Mouse (Mus musculus): ENCODE data around the gene Rnf130. TPM values are rescaled to one million over a fixed set of nuclear protein-coding genes. Genes with fewer than 3 reads are reported as not detected.

The Rnf130 gene
- polyA plus RNA-seq, 1 experiment from 2014 or later: 77.5 TPM

DNA sequence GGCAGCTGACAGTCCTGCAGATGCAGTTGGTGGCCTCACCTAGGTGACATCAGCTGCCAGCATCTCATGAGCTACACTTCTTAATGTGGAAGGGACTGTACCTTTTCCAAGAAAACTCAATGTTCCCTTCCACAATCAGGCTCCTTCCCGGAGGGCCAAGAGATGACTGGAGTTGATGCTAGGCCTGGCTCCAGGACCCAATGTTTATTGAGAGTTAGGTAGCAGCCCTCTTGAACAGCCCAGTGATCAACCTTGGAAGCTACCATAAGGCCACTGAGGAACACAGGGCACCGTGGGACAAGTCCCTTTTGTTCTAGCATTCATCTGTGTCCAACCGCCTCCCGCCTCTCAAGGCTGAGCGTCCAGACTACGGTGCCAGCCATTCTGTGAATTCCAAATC lies 107.1 kb downstream of the Rnf130 start:
- WGBS: 76% methylated on average over 6 of the region's 6 CpGs

DNA sequence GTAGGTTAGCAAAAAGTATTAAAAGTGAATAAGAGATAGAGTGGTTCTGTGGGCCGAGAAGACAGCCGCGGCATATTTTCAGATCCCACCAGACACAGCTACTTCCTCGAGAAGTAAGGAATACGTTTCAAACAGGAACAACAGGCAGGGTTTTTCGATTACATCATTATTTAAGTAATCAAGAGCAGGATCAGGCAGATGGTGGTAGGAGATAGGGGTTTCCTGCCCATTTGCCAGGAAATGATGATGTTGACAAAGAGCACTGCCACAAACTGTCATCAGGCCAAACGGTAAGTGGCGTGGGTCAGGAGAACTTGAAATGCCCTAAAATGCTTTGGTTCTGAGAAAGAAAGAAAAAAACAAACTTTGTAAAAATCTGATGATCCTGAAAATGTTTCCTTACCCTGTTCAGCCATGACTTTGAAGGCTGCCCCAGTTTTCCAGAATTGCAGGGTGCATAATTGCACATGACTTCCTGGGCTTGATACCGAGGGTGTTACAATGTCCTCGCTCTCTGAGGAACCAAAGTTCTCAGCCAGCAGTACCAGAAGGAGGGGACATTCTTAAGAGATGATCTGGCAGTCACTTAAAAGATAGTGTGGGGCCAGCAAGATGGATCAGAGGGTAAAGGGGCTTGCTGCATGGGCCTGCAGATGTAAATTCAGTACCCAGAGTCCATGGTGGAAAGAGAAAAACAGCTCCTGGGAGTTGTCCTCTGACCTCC lies 109.2 kb downstream of the Rnf130 start:
- Histone ChIP-seq H3K4me1 (ENCODE audit: insufficient read depth, low read depth, low read length) (peaks cover 8% of the 10 kb centered on the region; the same call in 1 of the 2 replicates), H3K9ac (replicated peaks; ENCODE audit: low read depth) (no peak overlapping the region), H3K27ac (ENCODE audit: low read length) (peak overlapping the region; percentile 16; the same call in 1 of the 2 replicates), H3K9me3 (ENCODE audit: low read length) (no peaks in the 10 kb centered on the region), H3K27me3 (replicated peaks; ENCODE audit: insufficient read depth, low read length) (no peaks in the 10 kb centered on the region), H3K4me2 (replicated peaks; ENCODE audit: low read depth, low read length) (no peak overlapping the region), H3K36me3 (ENCODE audit: insufficient read depth, low read length) (peaks cover 9% of the 10 kb centered on the region; the same call in 1 of the 2 replicates), H3K4me3 (ENCODE audit: low read depth, low read length) (no peak overlapping the region)
- ATAC-seq (no peak), DNase-seq (ENCODE audit: low spot score) (peak; percentile 68)
- TF ChIP-seq CTCF (IDR thresholded peaks at IDR 0.05): no peak
- TF ChIP-seq EP300 (IDR thresholded peaks at IDR 0.05): peak; percentile 86
- 40% methylated on average over 10 of the region's 10 CpGs for WGBS

More for the DNA sequence above, 107.1 kb downstream of the Rnf130 start:
- peak overlapping the region; percentile 92 for H3K4me2 ChIP-seq (replicated peaks; ENCODE audit: low read depth, low read length)
- no peaks in the 10 kb centered on the region for H3K9me3 ChIP-seq (ENCODE audit: low read length)
- peaks cover 8% of the 10 kb centered on the region; the same call in 1 of the 2 replicates for H3K4me1 ChIP-seq (ENCODE audit: insufficient read depth, low read depth, low read length)
- no peak for ATAC-seq
- DNase-seq (ENCODE audit: low spot score): no peak
- peak overlapping the region; percentile 90 for H3K4me3 ChIP-seq (ENCODE audit: low read depth, low read length)
- no peaks in the 10 kb centered on the region for H3K27me3 ChIP-seq (replicated peaks; ENCODE audit: insufficient read depth, low read length)
- TF ChIP-seq CTCF (IDR thresholded peaks at IDR 0.05): no peak
- TF ChIP-seq EP300 (IDR thresholded peaks at IDR 0.05): no peak
- peak overlapping the region; percentile 98 for H3K9ac ChIP-seq (replicated peaks; ENCODE audit: low read depth)
- H3K27ac ChIP-seq (ENCODE audit: low read length): peak overlapping the region; percentile 82
- peaks cover 9% of the 10 kb centered on the region; the same call in 1 of the 2 replicates for H3K36me3 ChIP-seq (ENCODE audit: insufficient read depth, low read length)

DNA sequence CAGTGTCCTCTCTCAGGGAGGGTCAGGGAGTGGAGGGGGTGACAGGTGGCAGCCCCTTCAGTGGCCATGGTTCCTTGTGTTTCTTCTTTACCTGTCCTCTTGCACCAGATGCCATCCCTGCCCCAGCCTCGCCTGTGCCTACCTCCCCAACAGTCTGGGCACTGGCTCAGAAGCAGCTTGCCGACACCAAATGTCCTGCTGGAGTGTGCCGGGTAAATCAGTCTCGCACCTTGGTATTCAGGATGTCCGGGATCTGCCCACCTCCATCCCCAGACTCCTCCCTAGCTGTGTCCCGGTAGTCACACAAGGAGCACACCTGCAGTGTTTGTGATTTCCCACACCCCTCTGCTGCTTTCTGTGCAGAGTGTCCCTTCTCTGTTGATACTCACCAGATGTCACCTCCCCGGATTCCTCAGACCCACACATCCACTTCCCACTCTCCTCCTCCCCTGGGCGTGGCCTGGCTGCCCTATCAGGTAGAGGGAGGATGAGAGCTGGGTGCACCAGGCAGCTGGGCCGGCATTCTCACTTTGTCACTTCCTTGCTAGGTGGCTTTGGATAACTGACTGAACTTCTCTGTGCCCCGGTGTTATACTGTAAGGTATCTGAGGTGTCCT lies 113.2 kb downstream of the Rnf130 start:
- 0 out of 2 replicates have a peak, but pooled peaks cover 3% of the 10 kb centered on the region for H3K4me1 ChIP-seq (ENCODE audit: insufficient read depth, low read depth, low read length)
- TF ChIP-seq CTCF (IDR thresholded peaks at IDR 0.05): no peak
- no peak for TF ChIP-seq EP300 (IDR thresholded peaks at IDR 0.05)
- H3K4me2 ChIP-seq (replicated peaks; ENCODE audit: low read depth, low read length): no peak overlapping the region
- WGBS: 48% methylated on average over 10 of the region's 10 CpGs
- H3K9ac ChIP-seq (replicated peaks; ENCODE audit: low read depth): no peak overlapping the region
- H3K36me3 ChIP-seq (ENCODE audit: insufficient read depth, low read length): peaks cover 34% of the 10 kb centered on the region
- H3K27me3 ChIP-seq (replicated peaks; ENCODE audit: insufficient read depth, low read length): no peaks in the 10 kb centered on the region
- DNase-seq (ENCODE audit: low spot score) (no peak), ATAC-seq (no peak)
- H3K27ac ChIP-seq (ENCODE audit: low read length): no peak overlapping the region
- no peak overlapping the region for H3K4me3 ChIP-seq (ENCODE audit: low read depth, low read length)
- H3K9me3 ChIP-seq (ENCODE audit: low read length): no peaks in the 10 kb centered on the region

DNA sequence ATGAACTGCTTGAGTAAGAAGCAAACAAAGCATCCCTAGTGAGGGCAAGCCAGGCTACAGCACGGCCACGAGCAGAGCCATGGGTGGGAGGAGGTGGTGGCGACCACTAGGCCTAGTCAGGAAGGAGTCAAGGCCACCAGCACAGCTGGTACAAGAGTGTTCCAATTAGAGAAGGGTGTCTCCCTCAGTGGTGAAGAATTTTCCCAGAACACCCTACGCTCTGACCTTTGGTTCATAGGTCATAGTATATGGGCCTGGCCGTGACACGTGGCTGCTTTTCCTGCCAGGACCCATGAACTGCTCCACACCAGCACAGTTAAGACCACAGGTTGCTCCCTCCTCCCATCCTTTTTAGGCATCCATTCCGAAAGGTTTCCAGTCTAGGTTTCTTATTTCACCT lies 114.4 kb downstream of the Rnf130 start:
- 76% methylated on average over 7 of the region's 7 CpGs for WGBS
- Histone ChIP-seq H3K9me3 (ENCODE audit: low read length) (no peaks in the 10 kb centered on the region), H3K9ac (replicated peaks; ENCODE audit: low read depth) (no peak overlapping the region), H3K27me3 (replicated peaks; ENCODE audit: insufficient read depth, low read length) (no peaks in the 10 kb centered on the region), H3K27ac (ENCODE audit: low read length) (no peak overlapping the region), H3K36me3 (ENCODE audit: insufficient read depth, low read length) (peaks cover 38% of the 10 kb centered on the region), H3K4me3 (ENCODE audit: low read depth, low read length) (no peak overlapping the region), H3K4me2 (replicated peaks; ENCODE audit: low read depth, low read length) (no peak overlapping the region), H3K4me1 (ENCODE audit: insufficient read depth, low read depth, low read length) (no peaks in the 10 kb centered on the region)
- TF ChIP-seq EP300 (IDR thresholded peaks at IDR 0.05) (no peak), CTCF (IDR thresholded peaks at IDR 0.05) (no peak)
- DNase-seq (ENCODE audit: low spot score): no peak
- no peak for ATAC-seq

DNA sequence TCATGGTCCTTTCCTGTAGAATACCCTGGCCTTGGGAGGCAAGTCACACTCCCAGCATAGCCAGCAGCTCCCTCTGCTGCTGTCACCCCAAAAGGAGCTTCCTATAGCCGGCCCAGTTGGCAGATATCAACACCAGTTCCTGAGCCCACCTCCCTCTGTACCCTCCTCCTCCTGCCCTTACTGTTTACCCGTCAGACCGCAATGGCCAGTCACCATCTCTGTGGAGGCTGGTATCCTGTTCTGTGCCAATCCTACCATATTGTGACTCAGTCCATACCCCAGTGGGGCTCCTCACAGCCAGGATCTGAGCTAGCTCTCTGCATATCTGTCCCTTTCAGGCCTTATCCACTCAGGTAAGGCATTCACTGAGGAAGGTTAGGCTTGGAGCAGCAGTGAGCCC lies 120.4 kb downstream of the Rnf130 start:
- no peak for ATAC-seq
- WGBS: 84% methylated on average over 3 of the region's 3 CpGs

DNA sequence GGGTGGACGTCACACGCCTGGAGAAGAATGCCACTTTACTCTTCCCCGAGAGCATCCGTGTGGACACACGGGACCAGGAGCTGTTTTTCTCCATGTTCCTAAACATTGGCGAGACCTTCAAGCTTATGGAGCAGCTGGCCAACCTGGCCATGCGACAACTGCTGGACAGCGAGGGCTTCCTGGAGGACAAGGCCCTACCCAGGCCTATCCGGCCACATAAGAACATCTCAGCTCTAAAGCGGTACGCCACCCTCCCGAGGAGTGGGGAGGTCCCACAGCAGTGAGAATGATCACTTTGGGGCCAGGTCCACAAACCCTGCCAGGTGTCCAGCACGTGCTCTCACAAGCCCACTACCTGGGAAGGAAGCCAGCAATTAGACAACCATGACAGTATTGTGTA lies 121.0 kb downstream of the Rnf130 start:
- ATAC-seq: no peak
- Histone ChIP-seq H3K36me3 (ENCODE audit: insufficient read depth, low read length) (peaks cover 58% of the 10 kb centered on the region), H3K27ac (ENCODE audit: low read length) (no peak overlapping the region), H3K4me2 (replicated peaks; ENCODE audit: low read depth, low read length) (no peak overlapping the region), H3K9ac (replicated peaks; ENCODE audit: low read depth) (no peak overlapping the region), H3K27me3 (replicated peaks; ENCODE audit: insufficient read depth, low read length) (no peaks in the 10 kb centered on the region), H3K9me3 (ENCODE audit: low read length) (no peaks in the 10 kb centered on the region), H3K4me1 (ENCODE audit: insufficient read depth, low read depth, low read length) (peaks cover 5% of the 10 kb centered on the region; the same call in 1 of the 2 replicates), H3K4me3 (ENCODE audit: low read depth, low read length) (no peak overlapping the region)
- TF ChIP-seq CTCF (IDR thresholded peaks at IDR 0.05): no peak
- no peak for TF ChIP-seq EP300 (IDR thresholded peaks at IDR 0.05)
- 94% methylated on average over 13 of the region's 13 CpGs for WGBS
- DNase-seq (ENCODE audit: low spot score): no peak

More for the DNA sequence above, 120.4 kb downstream of the Rnf130 start:
- Histone ChIP-seq H3K9ac (replicated peaks; ENCODE audit: low read depth) (no peak overlapping the region), H3K27me3 (replicated peaks; ENCODE audit: insufficient read depth, low read length) (no peaks in the 10 kb centered on the region), H3K4me3 (ENCODE audit: low read depth, low read length) (no peak overlapping the region), H3K4me1 (ENCODE audit: insufficient read depth, low read depth, low read length) (peaks cover 5% of the 10 kb centered on the region; the same call in 1 of the 2 replicates), H3K36me3 (ENCODE audit: insufficient read depth, low read length) (peaks cover 63% of the 10 kb centered on the region), H3K27ac (ENCODE audit: low read length) (no peak overlapping the region), H3K4me2 (replicated peaks; ENCODE audit: low read depth, low read length) (no peak overlapping the region), H3K9me3 (ENCODE audit: low read length) (no peaks in the 10 kb centered on the region)
- no peak for DNase-seq (ENCODE audit: low spot score)
- TF ChIP-seq EP300 (IDR thresholded peaks at IDR 0.05) (no peak), CTCF (IDR thresholded peaks at IDR 0.05) (no peak)

All from lung, postnatal 0 days (tissue).